Mouse (Mus musculus): ENCODE results near the gene Cuedc2. TPM values are rescaled to one million over a fixed set of nuclear protein-coding genes. Genes with fewer than 3 reads are reported as not detected.

Gene Cuedc2
- polyA plus RNA-seq, 1 experiment from 2014 or later: 207 TPM

GRCm38 (mm10) chr19:46326756-46327305 is 11.7 kb downstream of the Cuedc2 start, which contains the start of gene Psd:
Gene Psd, minus strand, starts transcription at chr19:46327156.
- Histone ChIP-seq H3K27me3 (peaks cover 52% of the 10 kb centered on the region), H3K4me1 (peaks cover 22% of the 10 kb centered on the region), H3K36me3 (peaks cover 16% of the 10 kb centered on the region), H3K9ac (peak within 1 kb of the TSS; percentile 67), H3K4me3 (peak within 1 kb of the TSS; percentile 67), H3K27ac (peak within 1 kb of the TSS; percentile 71), H3K9me3 (no peaks in the 10 kb centered on the region), H3K4me2 (replicated peaks) (peak within 1 kb of the TSS; percentile 100)
- WGBS: 1% methylated on average over 35 of the region's 35 CpGs
- no peak for ATAC-seq (ENCODE audit: insufficient number of reproducible peaks, insufficient read depth, low FRiP score, low TSS enrichment)

GRCm38 (mm10) chr19:46326019-46326755 is 12.3 kb downstream of the Cuedc2 start:
- Histone ChIP-seq H3K4me3 (peak overlapping the region; percentile 22; the same call in 1 of the 2 replicates), H3K4me2 (replicated peaks) (peak overlapping the region; percentile 100), H3K4me1 (peaks cover 27% of the 10 kb centered on the region), H3K9ac (no peak overlapping the region), H3K27ac (no peak overlapping the region), H3K36me3 (peaks cover 9% of the 10 kb centered on the region), H3K9me3 (no peaks in the 10 kb centered on the region), H3K27me3 (peaks cover 59% of the 10 kb centered on the region)
- ATAC-seq (ENCODE audit: insufficient number of reproducible peaks, insufficient read depth, low FRiP score, low TSS enrichment): no peak
- WGBS: 5% methylated on average over 27 of the region's 29 CpGs

GRCm38 (mm10) chr19:46324918-46325317 is 13.6 kb downstream of the Cuedc2 start:
- Histone ChIP-seq H3K27me3 (peaks cover 71% of the 10 kb centered on the region), H3K36me3 (no peaks in the 10 kb centered on the region), H3K4me3 (no peak overlapping the region), H3K27ac (no peak overlapping the region), H3K9me3 (no peaks in the 10 kb centered on the region), H3K4me2 (replicated peaks) (no peak overlapping the region), H3K9ac (no peak overlapping the region), H3K4me1 (peaks cover 27% of the 10 kb centered on the region)
- no peak for ATAC-seq (ENCODE audit: insufficient number of reproducible peaks, insufficient read depth, low FRiP score, low TSS enrichment)
- 66% methylated on average over 5 of the region's 5 CpGs for WGBS

GRCm38 (mm10) chr19:46324366-46324765 is 14.1 kb downstream of the Cuedc2 start:
- 64% methylated on average over 11 of the region's 11 CpGs for WGBS
- no peak overlapping the region for H3K9ac ChIP-seq
- peaks cover 27% of the 10 kb centered on the region for H3K4me1 ChIP-seq
- no peak for ATAC-seq (ENCODE audit: insufficient number of reproducible peaks, insufficient read depth, low FRiP score, low TSS enrichment)
- H3K36me3 ChIP-seq: no peaks in the 10 kb centered on the region
- no peak overlapping the region for H3K4me3 ChIP-seq
- H3K4me2 ChIP-seq (replicated peaks): no peak overlapping the region
- peaks cover 77% of the 10 kb centered on the region for H3K27me3 ChIP-seq
- H3K27ac ChIP-seq: no peak overlapping the region
- H3K9me3 ChIP-seq: no peaks in the 10 kb centered on the region

- H3K4me1 ChIP-seq: peaks cover 24% of the 10 kb centered on the region
- WGBS: 66% methylated on average over 5 of the region's 5 CpGs
These were observed 14.8 kb downstream of the Cuedc2 start for GRCm38 (mm10) chr19:46323716-46324115.

GRCm38 (mm10) chr19:46322996-46323572 is 15.4 kb downstream of the Cuedc2 start:
- Histone ChIP-seq H3K4me2 (replicated peaks) (no peak overlapping the region), H3K36me3 (no peaks in the 10 kb centered on the region), H3K9ac (no peak overlapping the region), H3K27ac (no peak overlapping the region), H3K9me3 (no peaks in the 10 kb centered on the region), H3K27me3 (peaks cover 90% of the 10 kb centered on the region), H3K4me3 (no peak overlapping the region), H3K4me1 (peaks cover 29% of the 10 kb centered on the region)
- 74% methylated on average over 13 of the region's 13 CpGs for WGBS
- no peak for ATAC-seq (ENCODE audit: insufficient number of reproducible peaks, insufficient read depth, low FRiP score, low TSS enrichment)

More at GRCm38 (mm10) chr19:46323716-46324115, 14.8 kb downstream of the Cuedc2 start:
- Histone ChIP-seq H3K4me2 (replicated peaks) (no peak overlapping the region), H3K9me3 (no peaks in the 10 kb centered on the region), H3K27me3 (peaks cover 83% of the 10 kb centered on the region), H3K4me3 (no peak overlapping the region), H3K27ac (no peak overlapping the region), H3K36me3 (no peaks in the 10 kb centered on the region), H3K9ac (no peak overlapping the region)
- ATAC-seq (ENCODE audit: insufficient number of reproducible peaks, insufficient read depth, low FRiP score, low TSS enrichment): no peak

- no peak overlapping the region for H3K4me3 ChIP-seq
- no peaks in the 10 kb centered on the region for H3K9me3 ChIP-seq
- WGBS: 54% methylated on average over 11 of the region's 11 CpGs
- no peaks in the 10 kb centered on the region for H3K36me3 ChIP-seq
- peaks cover 97% of the 10 kb centered on the region for H3K27me3 ChIP-seq
- no peak overlapping the region for H3K9ac ChIP-seq
- H3K27ac ChIP-seq: no peak overlapping the region
- peaks cover 29% of the 10 kb centered on the region for H3K4me1 ChIP-seq
- H3K4me2 ChIP-seq (replicated peaks): no peak overlapping the region
- ATAC-seq (ENCODE audit: insufficient number of reproducible peaks, insufficient read depth, low FRiP score, low TSS enrichment): no peak
These were observed 16.1 kb downstream of the Cuedc2 start for GRCm38 (mm10) chr19:46322144-46322995.

- H3K36me3 ChIP-seq: no peaks in the 10 kb centered on the region
- peaks cover 100% of the 10 kb centered on the region for H3K27me3 ChIP-seq
- no peaks in the 10 kb centered on the region for H3K9me3 ChIP-seq
- no peak overlapping the region for H3K4me3 ChIP-seq
- no peak overlapping the region for H3K27ac ChIP-seq
- ATAC-seq (ENCODE audit: insufficient number of reproducible peaks, insufficient read depth, low FRiP score, low TSS enrichment): no peak
- H3K4me2 ChIP-seq (replicated peaks): no peak overlapping the region
- peaks cover 25% of the 10 kb centered on the region for H3K4me1 ChIP-seq
- H3K9ac ChIP-seq: no peak overlapping the region
- 24% methylated on average over 6 of the region's 6 CpGs for WGBS
These were observed 17.2 kb downstream of the Cuedc2 start for GRCm38 (mm10) chr19:46321101-46321943.

GRCm38 (mm10) chr19:46320076-46320785 is 18.3 kb downstream of the Cuedc2 start:
- 75% methylated on average over 8 of the region's 8 CpGs for WGBS

GRCm38 (mm10) chr19:46318586-46319378 is 19.7 kb downstream of the Cuedc2 start:
- H3K4me3 ChIP-seq: 0 out of 2 replicates have a peak overlapping the region, but pooled peaks have one; percentile 7
- peak overlapping the region; percentile 81 for H3K4me2 ChIP-seq (replicated peaks)
- ATAC-seq (ENCODE audit: insufficient number of reproducible peaks, insufficient read depth, low FRiP score, low TSS enrichment): no peak

More at GRCm38 (mm10) chr19:46320076-46320785, 18.3 kb downstream of the Cuedc2 start:
- peaks cover 100% of the 10 kb centered on the region for H3K27me3 ChIP-seq
- H3K36me3 ChIP-seq: no peaks in the 10 kb centered on the region
- no peak overlapping the region for H3K4me2 ChIP-seq (replicated peaks)
- no peak for ATAC-seq (ENCODE audit: insufficient number of reproducible peaks, insufficient read depth, low FRiP score, low TSS enrichment)
- no peaks in the 10 kb centered on the region for H3K9me3 ChIP-seq
- H3K27ac ChIP-seq: no peak overlapping the region
- H3K9ac ChIP-seq: no peak overlapping the region
- H3K4me1 ChIP-seq: peaks cover 29% of the 10 kb centered on the region
- no peak overlapping the region for H3K4me3 ChIP-seq

More at GRCm38 (mm10) chr19:46318586-46319378, 19.7 kb downstream of the Cuedc2 start:
- peaks cover 100% of the 10 kb centered on the region for H3K27me3 ChIP-seq
- no peaks in the 10 kb centered on the region for H3K9me3 ChIP-seq
- H3K36me3 ChIP-seq: no peaks in the 10 kb centered on the region
- H3K4me1 ChIP-seq: peaks cover 33% of the 10 kb centered on the region
- WGBS: 12% methylated on average over 16 of the region's 16 CpGs
- no peak overlapping the region for H3K27ac ChIP-seq
- no peak overlapping the region for H3K9ac ChIP-seq
